Mouse (Mus musculus) telencephalon, adult 2 months (tissue): ENCODE measurements at regions not wholly inside any gene's neighbourhood (a gene's known extent, or its start where the extent isn't known, plus 50 kb on each side); places are given as distances from the start of the nearest gene placed in this dataset.
"Not testable (repeated sequence)": the region's sequence is repeated elsewhere in the genome, so short reads cannot be mapped to it uniquely, and the experiment has no call there.

Experiments
- DNase-seq: peaks from one replicate; pipeline ENCODE4 v3.0.0-alpha.2; 2011; ENCODE audit warnings: low read depth, low spot score

- no peak for DNase-seq
Observed at GRCm38 (mm10) chr6:6388835-6389440, 172.0 kb upstream of the Slc25a13 start.

- DNase-seq = no peak
Observed at GRCm38 (mm10) chr6:6387571-6387970, 170.6 kb upstream of the Slc25a13 start.

GRCm38 (mm10) chr6:6384971-6385370, 168.0 kb upstream of the Slc25a13 start:
- no peak for DNase-seq

- DNase-seq = no peak
Observed at GRCm38 (mm10) chr6:6384441-6384840, 167.5 kb upstream of the Slc25a13 start.

- no peak for DNase-seq
Observed at GRCm38 (mm10) chr6:6372421-6372820, 155.4 kb upstream of the Slc25a13 start.

GRCm38 (mm10) chr6:6371444-6372093, 154.6 kb upstream of the Slc25a13 start:
- DNase-seq = no peak

GRCm38 (mm10) chr6:6364037-6364436, 147.1 kb upstream of the Slc25a13 start:
- DNase-seq = no peak

- DNase-seq = no peak
Observed at GRCm38 (mm10) chr6:6362678-6363354, 145.8 kb upstream of the Slc25a13 start.

- not testable (repeated sequence) for DNase-seq
Observed at GRCm38 (mm10) chr6:6361181-6361580, 144.2 kb upstream of the Slc25a13 start.

- DNase-seq = no peak
Observed at GRCm38 (mm10) chr6:6357477-6357876, 140.5 kb upstream of the Slc25a13 start.

- no peak for DNase-seq
Observed at GRCm38 (mm10) chr6:6356967-6357366, 140.0 kb upstream of the Slc25a13 start.

- DNase-seq = no peak
Observed at GRCm38 (mm10) chr6:6335251-6335650, 118.3 kb upstream of the Slc25a13 start.

- DNase-seq = no peak
Observed at GRCm38 (mm10) chr6:6330271-6330670, 113.3 kb upstream of the Slc25a13 start.

- DNase-seq = no peak
Observed at GRCm38 (mm10) chr6:6325516-6325915, 108.5 kb upstream of the Slc25a13 start.

GRCm38 (mm10) chr6:6316725-6317124, 99.8 kb upstream of the Slc25a13 start:
- DNase-seq = no peak

- peak; percentile 63 for DNase-seq
Observed at GRCm38 (mm10) chr6:6313171-6313570, 96.2 kb upstream of the Slc25a13 start.

- no peak for DNase-seq
Observed at GRCm38 (mm10) chr6:6310213-6310612, 93.2 kb upstream of the Slc25a13 start.

- no peak for DNase-seq
Observed at GRCm38 (mm10) chr6:6307618-6308017, 90.6 kb upstream of the Slc25a13 start.

GRCm38 (mm10) chr6:6303767-6304166, 86.8 kb upstream of the Slc25a13 start:
- no peak for DNase-seq

GRCm38 (mm10) chr6:6301001-6301510, 84.1 kb upstream of the Slc25a13 start:
- DNase-seq = no peak

- DNase-seq = no peak
Observed at GRCm38 (mm10) chr6:6298867-6299852, 82.2 kb upstream of the Slc25a13 start.
